Mouse (Mus musculus) bone marrow, adult 2 months (tissue): ENCODE measurements at regions not wholly inside any gene's neighbourhood (a gene's known extent, or its start where the extent isn't known, plus 50 kb on each side); places are given as distances from the start of the nearest gene placed in this dataset.

Source experiments
- CTCF ChIP-seq: fragments of 200-500 bp; IDR thresholded peaks from 2 replicates; pipeline ENCODE4 v1.5.1; 2011; ENCODE audit warnings: low read length, control low read depth; ENCODE audit not compliant: control insufficient read depth, insufficient read depth
- POLR2A ChIP-seq: fragments of 200-500 bp; IDR thresholded peaks from 2 replicates; pipeline ENCODE4 v1.6.1; 2011; ENCODE audit warnings: low read depth, mild to moderate bottlenecking, control low read depth, low read length, borderline replicate concordance; ENCODE audit not compliant: control insufficient read depth

- TF ChIP-seq CTCF (no peak), POLR2A (no peak)
Observed at GRCm38 (mm10) chr2:79008642-79009041, 140.7 kb downstream of the Ube2e3 start.
